Mouse (Mus musculus): ENCODE measurements around the gene Plscr1. TPM values are rescaled to one million over a fixed set of nuclear protein-coding genes. Genes with fewer than 3 reads are reported as not detected.

Gene Plscr1
- polyA plus RNA-seq, 1 experiment from 2014 or later: 40.1 TPM

GRCm38 (mm10) chr9:92248773-92249446, 640 bp upstream of the Plscr1 start:
- H3K9ac ChIP-seq (ENCODE audit: low read depth, low read length): no peak overlapping the region
- H3K27me3 ChIP-seq (ENCODE audit: control insufficient read depth, insufficient read depth, low read length): no peaks in the 10 kb centered on the region
- no peak overlapping the region for H3K27ac ChIP-seq (ENCODE audit: low read depth, low read length)
- no peak overlapping the region for H3K4me3 ChIP-seq (ENCODE audit: low read depth, low read length)
- H3K4me1 ChIP-seq (ENCODE audit: control insufficient read depth, insufficient read depth, low read length): peaks cover 8% of the 10 kb centered on the region
- WGBS (ENCODE audit: insufficient replicate concordance): 73% methylated on average over 7 of the region's 7 CpGs
- H3K4me2 ChIP-seq: no peak overlapping the region
- no peaks in the 10 kb centered on the region for H3K36me3 ChIP-seq (ENCODE audit: control insufficient read depth, insufficient read depth, low read length)
- no peaks in the 10 kb centered on the region for H3K9me3 ChIP-seq (replicated peaks; ENCODE audit: control insufficient read depth, low read length)
- ATAC-seq (replicated peaks; ENCODE audit: insufficient number of reproducible peaks, low FRiP score, low TSS enrichment): no peak

GRCm38 (mm10) chr9:92249987-92250772, 630 bp downstream of the Plscr1 start:
- under 1% methylated on average over 40 of the region's 40 CpGs for WGBS (ENCODE audit: insufficient replicate concordance)
- Histone ChIP-seq H3K27me3 (ENCODE audit: control insufficient read depth, insufficient read depth, low read length) (no peaks in the 10 kb centered on the region), H3K4me2 (peak overlapping the region; percentile 69), H3K9me3 (replicated peaks; ENCODE audit: control insufficient read depth, low read length) (no peaks in the 10 kb centered on the region), H3K36me3 (ENCODE audit: control insufficient read depth, insufficient read depth, low read length) (no peaks in the 10 kb centered on the region), H3K27ac (ENCODE audit: low read depth, low read length) (peak overlapping the region; percentile 97), H3K4me1 (ENCODE audit: control insufficient read depth, insufficient read depth, low read length) (peaks cover 8% of the 10 kb centered on the region), H3K4me3 (ENCODE audit: low read depth, low read length) (peak overlapping the region; percentile 75), H3K9ac (ENCODE audit: low read depth, low read length) (peak overlapping the region; percentile 85)
- ATAC-seq (replicated peaks; ENCODE audit: insufficient number of reproducible peaks, low FRiP score, low TSS enrichment): peak; percentile 88

- H3K9ac ChIP-seq (ENCODE audit: low read depth, low read length): no peak overlapping the region
- no peaks in the 10 kb centered on the region for H3K9me3 ChIP-seq (replicated peaks; ENCODE audit: control insufficient read depth, low read length)
- no peaks in the 10 kb centered on the region for H3K36me3 ChIP-seq (ENCODE audit: control insufficient read depth, insufficient read depth, low read length)
- H3K27ac ChIP-seq (ENCODE audit: low read depth, low read length): no peak overlapping the region
- 82% methylated on average over 5 of the region's 5 CpGs for WGBS (ENCODE audit: insufficient replicate concordance)
- no peaks in the 10 kb centered on the region for H3K27me3 ChIP-seq (ENCODE audit: control insufficient read depth, insufficient read depth, low read length)
- peaks cover 8% of the 10 kb centered on the region for H3K4me1 ChIP-seq (ENCODE audit: control insufficient read depth, insufficient read depth, low read length)
- no peak overlapping the region for H3K4me3 ChIP-seq (ENCODE audit: low read depth, low read length)
- no peak overlapping the region for H3K4me2 ChIP-seq
- no peak for ATAC-seq (replicated peaks; ENCODE audit: insufficient number of reproducible peaks, low FRiP score, low TSS enrichment)
Observed at GRCm38 (mm10) chr9:92252718-92253117, 3.2 kb downstream of the Plscr1 start.

- Histone ChIP-seq H3K36me3 (ENCODE audit: control insufficient read depth, insufficient read depth, low read length) (no peaks in the 10 kb centered on the region), H3K9ac (ENCODE audit: low read depth, low read length) (no peak overlapping the region), H3K27me3 (ENCODE audit: control insufficient read depth, insufficient read depth, low read length) (no peaks in the 10 kb centered on the region), H3K4me1 (ENCODE audit: control insufficient read depth, insufficient read depth, low read length) (peaks cover 8% of the 10 kb centered on the region), H3K4me2 (no peak overlapping the region), H3K27ac (ENCODE audit: low read depth, low read length) (no peak overlapping the region), H3K4me3 (ENCODE audit: low read depth, low read length) (no peak overlapping the region), H3K9me3 (replicated peaks; ENCODE audit: control insufficient read depth, low read length) (no peaks in the 10 kb centered on the region)
- WGBS (ENCODE audit: insufficient replicate concordance): 84% methylated on average over 10 of the region's 10 CpGs
- no peak for ATAC-seq (replicated peaks; ENCODE audit: insufficient number of reproducible peaks, low FRiP score, low TSS enrichment)
Observed at GRCm38 (mm10) chr9:92253585-92254321, 4.2 kb downstream of the Plscr1 start.

GRCm38 (mm10) chr9:92260481-92261159, 11.1 kb downstream of the Plscr1 start:
- 75% methylated on average over 7 of the region's 7 CpGs for WGBS (ENCODE audit: insufficient replicate concordance)
- Histone ChIP-seq H3K4me2 (no peak overlapping the region), H3K9me3 (replicated peaks; ENCODE audit: control insufficient read depth, low read length) (no peaks in the 10 kb centered on the region), H3K4me1 (ENCODE audit: control insufficient read depth, insufficient read depth, low read length) (no peaks in the 10 kb centered on the region), H3K4me3 (ENCODE audit: low read depth, low read length) (no peak overlapping the region), H3K27ac (ENCODE audit: low read depth, low read length) (no peak overlapping the region), H3K27me3 (ENCODE audit: control insufficient read depth, insufficient read depth, low read length) (no peaks in the 10 kb centered on the region), H3K36me3 (ENCODE audit: control insufficient read depth, insufficient read depth, low read length) (peaks cover 9% of the 10 kb centered on the region), H3K9ac (ENCODE audit: low read depth, low read length) (no peak overlapping the region)
- ATAC-seq (replicated peaks; ENCODE audit: insufficient number of reproducible peaks, low FRiP score, low TSS enrichment): no peak

- H3K27me3 ChIP-seq (ENCODE audit: control insufficient read depth, insufficient read depth, low read length): no peaks in the 10 kb centered on the region
- no peak for ATAC-seq (replicated peaks; ENCODE audit: insufficient number of reproducible peaks, low FRiP score, low TSS enrichment)
- WGBS (ENCODE audit: insufficient replicate concordance): 66% methylated on average over 4 of the region's 4 CpGs
- H3K27ac ChIP-seq (ENCODE audit: low read depth, low read length): no peak overlapping the region
- H3K4me2 ChIP-seq: peak overlapping the region; percentile 11; the same call in 1 of the 2 replicates
- H3K9ac ChIP-seq (ENCODE audit: low read depth, low read length): no peak overlapping the region
- H3K4me3 ChIP-seq (ENCODE audit: low read depth, low read length): no peak overlapping the region
- H3K36me3 ChIP-seq (ENCODE audit: control insufficient read depth, insufficient read depth, low read length): peaks cover 14% of the 10 kb centered on the region
- no peaks in the 10 kb centered on the region for H3K9me3 ChIP-seq (replicated peaks; ENCODE audit: control insufficient read depth, low read length)
- no peaks in the 10 kb centered on the region for H3K4me1 ChIP-seq (ENCODE audit: control insufficient read depth, insufficient read depth, low read length)
Observed at GRCm38 (mm10) chr9:92265719-92266118, 16.2 kb downstream of the Plscr1 start.

- WGBS (ENCODE audit: insufficient replicate concordance): 79% methylated on average over 8 of the region's 8 CpGs
- Histone ChIP-seq H3K4me1 (ENCODE audit: control insufficient read depth, insufficient read depth, low read length) (no peaks in the 10 kb centered on the region), H3K4me3 (ENCODE audit: low read depth, low read length) (no peak overlapping the region), H3K9me3 (replicated peaks; ENCODE audit: control insufficient read depth, low read length) (no peaks in the 10 kb centered on the region), H3K9ac (ENCODE audit: low read depth, low read length) (no peak overlapping the region), H3K36me3 (ENCODE audit: control insufficient read depth, insufficient read depth, low read length) (peaks cover 10% of the 10 kb centered on the region), H3K27me3 (ENCODE audit: control insufficient read depth, insufficient read depth, low read length) (no peaks in the 10 kb centered on the region), H3K4me2 (no peak overlapping the region), H3K27ac (ENCODE audit: low read depth, low read length) (no peak overlapping the region)
- no peak for ATAC-seq (replicated peaks; ENCODE audit: insufficient number of reproducible peaks, low FRiP score, low TSS enrichment)
Observed at GRCm38 (mm10) chr9:92266558-92267171, 17.1 kb downstream of the Plscr1 start.

- no peaks in the 10 kb centered on the region for H3K9me3 ChIP-seq (replicated peaks; ENCODE audit: control insufficient read depth, low read length)
- H3K4me1 ChIP-seq (ENCODE audit: control insufficient read depth, insufficient read depth, low read length): no peaks in the 10 kb centered on the region
- 76% methylated on average over 1 of the region's 1 CpGs for WGBS (ENCODE audit: insufficient replicate concordance)
- peaks cover 10% of the 10 kb centered on the region for H3K36me3 ChIP-seq (ENCODE audit: control insufficient read depth, insufficient read depth, low read length)
- H3K4me3 ChIP-seq (ENCODE audit: low read depth, low read length): no peak overlapping the region
- no peak overlapping the region for H3K9ac ChIP-seq (ENCODE audit: low read depth, low read length)
- H3K27me3 ChIP-seq (ENCODE audit: control insufficient read depth, insufficient read depth, low read length): no peaks in the 10 kb centered on the region
- H3K4me2 ChIP-seq: no peak overlapping the region
- H3K27ac ChIP-seq (ENCODE audit: low read depth, low read length): no peak overlapping the region
- ATAC-seq (replicated peaks; ENCODE audit: insufficient number of reproducible peaks, low FRiP score, low TSS enrichment): no peak
Observed at GRCm38 (mm10) chr9:92267732-92268131, 18.2 kb downstream of the Plscr1 start.
